Mouse (Mus musculus): ENCODE measurements around the gene Vamp4.

Vamp4 gene

GRCm38 (mm10) chr1:162570260-162570748 is at the start of gene Vamp4:
Gene Vamp4, plus strand, starts transcription at chr1:162570515.
- DNase-seq (ENCODE audit: low read depth, low spot score) = peak; percentile 92

DNA sequence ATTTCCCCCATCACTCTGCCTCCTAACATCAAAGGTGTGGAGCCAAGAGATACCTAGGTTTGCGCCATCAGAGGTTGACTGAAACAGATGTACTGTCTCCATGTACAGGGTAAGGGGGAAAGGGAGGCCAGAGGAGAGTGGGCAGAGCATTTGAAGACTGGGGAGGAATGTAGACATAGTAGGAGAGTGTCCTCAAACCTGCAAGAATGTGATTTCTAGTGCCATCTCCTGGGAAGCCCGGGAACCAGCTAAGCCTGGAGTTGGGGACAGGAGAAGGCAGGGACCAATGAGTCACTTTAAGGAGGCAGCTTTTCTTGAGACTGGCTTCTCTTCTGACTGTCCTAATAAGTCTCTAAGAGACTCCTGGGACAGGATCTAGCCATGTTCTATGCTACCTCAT is 40.7 kb upstream of the Vamp4 start:
- DNase-seq (ENCODE audit: low read depth, low spot score) = peak; percentile 6

- no peak for DNase-seq (ENCODE audit: low read depth, low spot score)
Measured at GRCm38 (mm10) chr1:162530666-162531065, 39.6 kb upstream of the Vamp4 start.

- peak; percentile 15 for DNase-seq (ENCODE audit: low read depth, low spot score)
Measured at GRCm38 (mm10) chr1:162531584-162531983, 38.7 kb upstream of the Vamp4 start.

DNA sequence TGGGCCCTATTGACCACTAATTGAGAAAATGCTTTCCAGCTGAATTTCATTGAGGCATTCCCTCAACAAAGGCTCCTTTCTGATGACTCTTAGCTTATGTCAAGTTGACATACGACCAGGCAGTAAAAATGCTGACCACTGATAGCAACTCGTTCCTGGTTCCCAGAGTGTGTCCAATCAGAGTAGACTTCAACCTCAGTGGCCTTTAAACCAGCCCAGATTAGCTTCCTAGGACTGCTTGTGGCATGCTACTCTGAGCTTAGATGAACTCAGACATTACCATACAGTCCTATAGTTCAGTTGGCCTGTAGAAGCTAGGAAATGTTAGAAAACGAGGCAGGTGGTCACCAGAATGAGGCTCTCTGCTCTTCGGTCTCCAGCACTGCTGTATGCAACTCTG is 38.0 kb upstream of the Vamp4 start:
- peak; percentile 26 for DNase-seq (ENCODE audit: low read depth, low spot score)

DNA sequence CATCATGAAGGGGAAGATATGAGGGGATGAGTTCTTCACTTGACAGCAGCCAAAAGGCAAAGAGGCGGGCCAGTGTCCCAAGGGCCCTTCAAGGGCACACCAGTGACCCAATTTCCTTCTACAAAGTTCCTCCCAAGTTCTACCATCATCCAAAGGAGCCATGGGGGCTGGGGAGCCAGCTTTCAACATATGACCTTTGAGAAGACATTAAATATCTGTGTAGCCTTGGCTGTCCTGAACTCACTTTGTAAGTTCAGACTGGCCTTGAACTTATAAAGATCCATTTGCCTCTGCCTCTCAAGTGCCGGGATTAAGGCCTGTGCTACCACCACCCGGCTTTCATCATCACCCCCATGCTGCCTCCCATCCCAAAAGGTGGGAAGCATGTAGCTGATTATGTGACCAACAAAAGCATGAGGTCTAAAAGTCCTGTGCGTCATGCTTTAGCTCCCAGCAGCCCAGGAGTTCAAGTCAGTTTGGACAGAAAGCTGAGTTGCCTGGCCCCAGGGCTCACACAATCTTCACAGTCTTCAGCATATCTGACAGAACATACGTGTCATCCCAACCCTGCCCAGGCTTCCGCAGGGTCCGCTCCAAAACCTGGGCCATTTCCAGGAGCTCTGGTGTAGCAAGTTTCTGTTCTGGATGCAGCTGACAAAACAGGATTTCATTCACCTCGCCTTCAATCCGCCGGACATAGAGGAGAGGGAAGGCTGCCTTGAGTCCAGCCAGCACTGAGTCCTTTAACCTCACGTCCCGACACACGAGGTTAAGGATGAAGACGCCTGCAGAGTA is 36.4 kb upstream of the Vamp4 start:
- no peak for DNase-seq (ENCODE audit: low read depth, low spot score)

DNA sequence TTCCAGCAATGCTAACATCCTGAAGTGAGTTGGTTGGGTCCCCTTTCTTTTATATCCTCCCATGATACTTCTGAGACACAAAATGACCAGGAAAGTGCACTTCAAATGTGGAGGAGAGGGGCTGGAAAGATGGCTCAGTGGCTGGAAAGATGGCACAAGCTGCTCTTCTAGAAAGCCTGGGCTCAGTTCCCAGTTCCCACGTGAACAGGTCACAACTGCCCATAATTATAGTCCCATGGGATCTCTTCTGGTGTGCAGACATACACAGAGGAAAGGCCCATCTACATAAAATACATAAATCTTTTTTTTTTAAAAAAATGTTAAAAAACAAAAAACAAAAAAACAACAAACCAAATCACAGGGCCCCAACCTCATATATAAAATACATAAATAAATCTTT is 27.1 kb upstream of the Vamp4 start:
- DNase-seq (ENCODE audit: low read depth, low spot score) = no peak

- DNase-seq (ENCODE audit: low read depth, low spot score) = peak; percentile 40
Measured at GRCm38 (mm10) chr1:162547607-162548006, 22.7 kb upstream of the Vamp4 start.

- peak; percentile 95 for DNase-seq (ENCODE audit: low read depth, low spot score)
Measured at GRCm38 (mm10) chr1:162548016-162548916, 22.0 kb upstream of the Vamp4 start, which contains the start of gene Mettl13. Gene Mettl13, minus strand, starts transcription at chr1:162548551.

DNA sequence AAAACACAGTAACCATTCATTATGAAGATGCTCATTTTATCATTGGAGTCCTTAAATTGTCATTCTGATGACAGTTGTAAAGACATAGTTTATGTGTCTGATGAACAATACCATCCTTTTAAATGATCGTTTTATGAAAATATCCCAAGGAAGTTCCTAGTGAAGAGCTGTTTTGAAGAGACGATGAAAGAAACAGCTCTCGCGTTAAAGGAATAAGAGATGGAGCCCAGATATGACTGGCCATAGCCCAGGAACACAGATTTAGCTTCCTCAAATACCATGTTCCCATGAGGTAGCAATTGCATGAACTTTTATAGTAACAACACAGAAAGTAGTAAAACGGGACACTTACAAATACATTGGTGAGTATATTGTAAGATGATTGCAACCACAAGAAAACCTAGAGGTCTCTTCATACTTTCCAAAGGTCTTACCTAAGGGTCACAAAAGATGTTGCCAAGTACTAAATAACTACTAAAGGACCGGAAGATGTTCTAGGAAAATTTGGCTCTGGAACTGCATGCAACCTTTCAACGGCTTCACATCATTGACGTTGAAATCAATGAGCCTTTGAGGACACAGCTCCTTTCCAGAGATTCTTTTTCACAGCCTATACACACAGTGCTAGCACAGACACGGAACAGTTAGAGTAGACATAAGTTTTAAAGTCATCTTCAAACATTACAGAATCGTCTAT is 21.2 kb upstream of the Vamp4 start:
- DNase-seq (ENCODE audit: low read depth, low spot score) = no peak

DNA sequence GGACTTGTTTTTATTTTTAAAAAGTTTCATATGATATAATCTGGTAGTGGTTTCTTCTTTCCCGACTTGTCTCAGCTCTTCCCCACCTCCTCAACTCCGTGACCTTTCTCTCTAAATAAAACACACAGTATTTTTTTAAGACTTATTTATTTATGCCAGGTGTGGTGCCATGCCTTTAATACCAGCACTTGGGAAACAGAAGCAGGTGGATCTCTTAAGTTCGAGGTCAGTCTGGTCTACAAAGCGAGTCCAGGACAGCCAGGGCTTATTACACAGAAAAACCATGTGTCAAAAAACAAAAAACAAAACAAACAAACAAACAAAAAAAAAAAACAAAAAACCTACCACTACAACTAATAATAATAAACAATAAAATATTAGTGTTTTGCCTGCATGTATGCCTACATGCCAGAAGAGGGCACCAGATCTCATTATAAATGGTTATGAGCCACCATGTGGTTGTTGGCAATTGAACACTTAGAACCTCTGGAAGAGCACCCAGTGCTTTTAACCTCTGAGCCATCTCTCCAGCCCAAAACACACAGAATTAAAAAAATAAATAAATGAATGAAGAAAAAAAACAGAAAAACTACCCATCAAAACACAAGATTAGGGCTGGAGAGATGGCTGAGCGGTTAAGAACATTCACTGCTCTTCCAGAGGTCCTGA is 20.6 kb upstream of the Vamp4 start:
- DNase-seq (ENCODE audit: low read depth, low spot score) = peak; percentile 80

GRCm38 (mm10) chr1:162552956-162553355 is 17.4 kb upstream of the Vamp4 start:
- no peak for DNase-seq (ENCODE audit: low read depth, low spot score)

DNA sequence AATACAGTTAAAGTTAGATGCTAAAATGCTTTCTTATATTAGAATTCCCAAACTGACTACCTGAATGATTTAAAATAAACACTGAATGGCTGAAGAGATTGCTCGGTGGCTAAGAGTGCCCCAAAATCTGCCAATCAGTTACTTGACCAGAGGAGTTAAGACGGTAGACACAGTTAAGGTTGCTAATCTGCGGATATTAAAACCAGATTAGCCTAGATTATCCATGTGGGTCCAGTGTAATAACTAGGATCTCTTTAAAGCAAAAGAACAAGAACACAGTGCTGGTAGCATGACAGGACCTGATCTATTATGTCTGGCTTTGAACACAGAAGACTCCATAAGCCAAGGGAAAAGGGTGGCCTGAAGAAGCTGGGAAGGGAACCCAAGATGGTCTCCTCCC is 16.1 kb upstream of the Vamp4 start:
- no peak for DNase-seq (ENCODE audit: low read depth, low spot score)

- DNase-seq (ENCODE audit: low read depth, low spot score) = no peak
Measured at GRCm38 (mm10) chr1:162563236-162563635, 7.1 kb upstream of the Vamp4 start.

DNA sequence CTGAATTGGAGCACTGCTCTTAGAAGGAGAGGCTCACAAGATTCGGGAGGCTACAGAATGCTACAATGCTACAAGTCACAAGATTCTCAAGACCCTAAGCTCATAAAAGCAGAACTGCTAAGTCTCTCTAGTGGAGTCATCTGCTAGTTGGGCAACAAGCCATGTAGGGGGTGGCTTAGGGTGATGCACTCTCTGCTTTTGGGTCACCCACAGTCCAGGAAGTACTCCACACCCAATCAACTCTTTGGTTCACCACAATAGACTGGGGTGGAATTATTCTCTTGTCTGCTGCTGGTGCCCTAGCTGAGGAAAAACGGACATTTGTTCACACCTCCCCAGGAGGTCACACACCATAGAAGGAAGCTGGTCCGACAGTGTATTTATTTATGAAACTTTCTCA is 5.3 kb upstream of the Vamp4 start:
- DNase-seq (ENCODE audit: low read depth, low spot score) = peak; percentile 43

GRCm38 (mm10) chr1:162567351-162567750 is 3.0 kb upstream of the Vamp4 start:
- DNase-seq (ENCODE audit: low read depth, low spot score) = no peak

DNA sequence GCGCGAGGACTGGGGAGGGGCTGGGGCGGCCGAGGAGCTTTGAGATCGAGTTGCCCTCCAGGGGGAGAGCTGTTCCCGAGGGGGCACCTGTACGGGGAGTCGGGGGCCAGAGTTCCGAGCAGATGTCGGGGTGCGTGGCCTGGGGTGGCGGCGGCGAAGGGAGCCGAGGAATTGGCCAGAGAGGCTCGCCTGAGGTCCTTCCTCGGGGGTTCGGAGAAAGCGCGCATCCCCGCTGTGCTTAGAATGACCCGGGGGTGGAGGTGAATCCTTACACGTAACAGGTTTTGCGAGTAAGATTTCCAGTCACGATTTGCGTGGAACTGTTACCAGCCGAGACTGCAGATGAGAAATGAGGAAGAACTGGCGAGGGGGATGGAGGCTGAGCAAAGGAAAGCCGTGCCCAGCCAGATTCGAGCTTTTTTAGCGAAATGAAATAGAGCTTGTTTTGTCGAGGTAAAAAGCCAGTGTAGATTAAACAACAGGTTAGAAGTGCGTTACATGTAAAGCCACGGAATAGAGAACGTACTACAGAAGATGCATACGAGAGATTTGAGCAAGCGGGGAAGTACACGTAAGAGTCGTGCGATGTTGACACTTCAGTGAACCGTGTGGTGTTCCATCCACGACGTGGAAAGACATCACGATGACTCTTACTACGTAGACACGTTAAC is 751 bp downstream of the Vamp4 start:
- DNase-seq (ENCODE audit: low read depth, low spot score) = peak; percentile 39

GRCm38 (mm10) chr1:162575098-162575497 is 4.8 kb downstream of the Vamp4 start:
- peak; percentile 46 for DNase-seq (ENCODE audit: low read depth, low spot score)

DNA sequence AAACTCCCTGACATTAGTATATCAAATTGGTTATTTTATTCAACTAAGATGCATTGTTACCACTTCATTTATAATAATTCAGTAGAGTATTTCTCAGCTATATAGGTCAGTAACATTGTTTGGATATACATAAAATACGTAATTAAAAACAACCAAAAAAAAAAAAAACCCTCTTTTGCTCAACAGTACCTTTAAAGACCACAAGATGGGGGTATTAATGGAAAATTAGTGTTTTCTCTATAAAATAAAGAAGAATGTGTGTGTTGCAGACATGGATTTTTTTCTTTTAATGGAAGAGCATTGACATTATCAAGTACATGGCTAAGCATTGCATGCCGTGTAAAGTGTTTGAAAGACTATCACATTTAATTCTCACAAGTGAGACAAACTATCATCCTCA is 12.6 kb downstream of the Vamp4 start:
- peak; percentile 27 for DNase-seq (ENCODE audit: low read depth, low spot score)

GRCm38 (mm10) chr1:162586282-162586681 is 16.0 kb downstream of the Vamp4 start:
- DNase-seq (ENCODE audit: low read depth, low spot score) = no peak

GRCm38 (mm10) chr1:162588606-162589005 is 18.3 kb downstream of the Vamp4 start:
- DNase-seq (ENCODE audit: low read depth, low spot score) = no peak
